Mouse (Mus musculus) embryonic facial prominence, embryonic 11.5 days (tissue): ENCODE results near the gene Snupn. TPM values are rescaled to one million over a fixed set of nuclear protein-coding genes. Genes with fewer than 3 reads are reported as not detected.

Source experiments
- ATAC-seq: fragments of 200-750 bp; cut with Nextera tagmentation; replicated peaks from 2 replicates; pipeline ENCODE4 v1.8.0; 2017; ENCODE audit warnings: low read depth; ENCODE audit not compliant: insufficient number of reproducible peaks, low FRiP score, low TSS enrichment
- DNase-seq: peaks from one replicate; pipeline ENCODE4 v3.0.0-alpha.2; 2015; ENCODE audit warnings: low spot score
- H3K27ac ChIP-seq: fragments of 300-500 bp; sonication (generic); replicated peaks from 2 replicates; pipeline ENCODE4 v1.5.1; 2014; ENCODE audit warnings: mild to moderate bottlenecking, low read depth, low read length, control low read depth
- H3K27me3 ChIP-seq: fragments of 300-500 bp; sonication (generic); 2 replicates; pipeline ENCODE4 v1.6.1; 2014; ENCODE audit warnings: mild to moderate bottlenecking, low read length, moderate library complexity, mixed read lengths; ENCODE audit not compliant: control insufficient read depth, insufficient read depth
- H3K36me3 ChIP-seq: fragments of 300-500 bp; sonication (generic); replicated peaks from 2 replicates; pipeline ENCODE4 v1.6.1; 2014; ENCODE audit warnings: low read depth, mild to moderate bottlenecking, low read length, moderate library complexity, mixed read lengths; ENCODE audit not compliant: control insufficient read depth, insufficient read depth
- H3K4me1 ChIP-seq: fragments of 300-500 bp; sonication (generic); 2 replicates; pipeline ENCODE4 v1.6.1; 2014; ENCODE audit warnings: low read length, mixed read lengths; ENCODE audit not compliant: control insufficient read depth, insufficient read depth
- H3K4me2 ChIP-seq: fragments of 300-500 bp; sonication (generic); 2 replicates; pipeline ENCODE4 v1.6.1; 2014; ENCODE audit warnings: low read depth, mild to moderate bottlenecking, control low read depth, low read length, moderate library complexity
- H3K4me3 ChIP-seq: fragments of 300-500 bp; sonication (generic); 2 replicates; pipeline ENCODE4 v1.5.1; 2014; ENCODE audit warnings: low read depth, low read length, control low read depth
- H3K9ac ChIP-seq: fragments of 300-500 bp; sonication (generic); replicated peaks from 2 replicates; pipeline ENCODE4 v1.6.1; 2014; ENCODE audit warnings: mild to moderate bottlenecking, control low read depth, low read length
- H3K9me3 ChIP-seq: fragments of 300-500 bp; sonication (generic); replicated peaks from 2 replicates; pipeline ENCODE4 v1.6.1; 2016; ENCODE audit warnings: mild to moderate bottlenecking, low read length, inconsistent platforms, mixed read lengths; ENCODE audit not compliant: control insufficient read depth
- WGBS: fragments of 180-500 bp; shearing (Covaris S2); extraction: QIAGEN DNeasy Blood & Tissue Kit; methylation state at CpG from one replicate; pipeline ENCODE4 v1.1.7; 2014; 5-methylcytosine and 5-hydroxymethylcytosine counted together
- polyA plus RNA-seq: library from polyadenylated mRNA; unstranded; fragments of >200 nt; fragmentation: Nextera tagmentation; extraction: Ambion mirVana; gene quantifications from 2 replicates; pipeline ENCODE4 v1.2.1, GENCODE M21; 2014

Gene Snupn
- polyA plus RNA-seq, 1 experiment from 2014 or later = 27.2 TPM

DNA sequence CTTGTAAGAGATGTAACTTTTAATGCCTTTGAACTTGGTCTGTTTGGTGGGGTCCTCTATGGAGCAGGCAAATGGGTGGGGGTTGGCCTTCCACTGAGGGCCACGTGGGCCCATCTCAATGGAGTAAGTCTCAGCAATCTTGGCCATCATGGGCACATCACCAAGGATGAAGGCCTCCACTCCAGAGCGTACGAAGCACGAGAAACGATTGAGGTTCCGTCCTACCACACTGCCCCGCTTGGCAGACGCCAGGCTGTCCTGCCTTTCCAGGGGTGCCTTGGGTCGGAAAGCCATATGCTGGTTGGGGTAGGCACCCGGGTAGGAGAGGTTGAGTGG, 24.7 kb upstream of the Snupn start:
- DNase-seq (no peak), ATAC-seq (no peak)
- H3K4me3 ChIP-seq = no peak overlapping the region
- H3K4me1 ChIP-seq = peaks cover 8% of the 10 kb centered on the region; the same call in 1 of the 2 replicates
- WGBS = 94% methylated on average over 10 of the region's 10 CpGs
- H3K9me3 ChIP-seq = no peaks in the 10 kb centered on the region
- H3K27me3 ChIP-seq = no peaks in the 10 kb centered on the region
- peaks cover 4% of the 10 kb centered on the region for H3K36me3 ChIP-seq
- no peak overlapping the region for H3K27ac ChIP-seq
- no peak overlapping the region for H3K9ac ChIP-seq
- H3K4me2 ChIP-seq = no peak overlapping the region; the same call in 1 of the 2 replicates

DNA sequence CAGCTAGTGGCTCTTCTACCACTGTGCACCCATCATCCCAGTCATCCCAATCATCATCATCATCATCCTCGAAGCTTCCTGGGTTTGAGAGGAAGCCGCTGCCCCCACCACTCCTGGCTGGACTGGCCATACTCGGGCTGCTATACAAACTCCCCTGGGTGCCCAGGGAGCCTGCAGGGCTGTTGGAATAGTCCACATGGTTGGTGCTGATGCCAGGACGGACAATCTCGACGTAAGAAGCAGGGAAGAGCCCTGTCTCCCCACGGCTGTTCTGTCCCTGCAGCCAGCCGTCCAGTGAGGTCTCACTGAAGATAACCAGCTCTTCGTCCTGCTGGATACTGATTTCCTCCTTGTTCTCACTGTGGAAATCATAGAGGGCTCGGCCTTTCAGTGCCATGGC, 24.3 kb upstream of the Snupn start:
- ATAC-seq (no peak), DNase-seq (no peak)
- Histone ChIP-seq H3K27me3 (no peaks in the 10 kb centered on the region), H3K9ac (no peak overlapping the region; the same call in 1 of the 2 replicates), H3K27ac (no peak overlapping the region), H3K4me1 (peaks cover 8% of the 10 kb centered on the region; the same call in 1 of the 2 replicates), H3K4me3 (peak overlapping the region; percentile 45), H3K9me3 (no peaks in the 10 kb centered on the region), H3K4me2 (peak overlapping the region; percentile 76), H3K36me3 (peaks cover 4% of the 10 kb centered on the region)
- 80% methylated on average over 10 of the region's 10 CpGs for WGBS

DNA sequence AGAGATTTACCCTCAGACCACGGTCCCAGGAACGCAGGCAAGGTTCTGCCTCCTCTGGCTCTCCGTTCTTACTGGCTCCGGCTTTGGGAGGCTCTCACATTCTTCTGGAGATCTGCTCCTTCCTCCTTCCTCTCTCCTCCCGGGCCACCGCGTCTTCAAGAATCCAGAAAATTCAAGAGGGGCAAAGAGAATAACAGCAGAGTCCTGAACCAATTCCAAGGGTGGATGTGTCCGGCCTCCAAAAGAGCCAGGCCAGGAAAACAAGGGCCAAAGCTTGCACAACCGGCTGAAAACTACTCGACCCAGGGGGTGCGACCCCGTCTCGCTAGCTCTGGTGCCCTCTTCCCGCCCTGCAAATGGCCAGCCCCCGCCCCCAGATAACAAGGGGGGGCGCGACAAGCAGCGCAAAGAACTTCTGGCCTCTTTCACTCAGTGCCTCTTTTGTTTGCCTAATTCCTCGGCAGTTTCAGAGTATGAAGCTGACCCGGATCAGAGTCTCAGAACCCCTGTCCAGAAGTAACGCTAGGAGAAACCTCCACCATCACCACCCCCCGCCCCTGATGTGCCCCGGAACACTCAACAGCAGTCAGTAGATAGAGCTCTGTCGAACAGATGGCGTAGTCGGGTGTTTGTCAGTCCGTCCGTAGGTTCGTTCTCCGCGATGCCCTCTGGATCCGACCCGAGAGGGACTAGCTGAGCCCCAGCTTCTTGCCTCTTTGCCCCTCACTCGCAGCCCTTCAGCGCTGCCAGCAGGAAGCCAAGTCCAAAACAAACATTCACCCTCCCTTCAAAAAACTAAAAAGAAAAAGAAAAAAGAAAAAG, 23.3 kb upstream of the Snupn start:
- DNase-seq (peak; percentile 39), ATAC-seq (peak; percentile 41; the same call in 1 of the 2 replicates)
- Histone ChIP-seq H3K4me2 (peak overlapping the region; percentile 76), H3K4me3 (peak overlapping the region; percentile 45), H3K4me1 (peaks cover 8% of the 10 kb centered on the region; the same call in 1 of the 2 replicates), H3K9ac (peak overlapping the region; percentile 64), H3K36me3 (no peaks in the 10 kb centered on the region), H3K27ac (peak overlapping the region; percentile 74), H3K27me3 (no peaks in the 10 kb centered on the region), H3K9me3 (no peaks in the 10 kb centered on the region)
- under 1% methylated on average over 35 of the region's 35 CpGs for WGBS

- Histone ChIP-seq H3K9ac (peak within 1 kb of the TSS; percentile 64), H3K4me3 (peak within 1 kb of the TSS; percentile 45), H3K4me1 (peaks cover 8% of the 10 kb centered on the region; the same call in 1 of the 2 replicates), H3K36me3 (no peaks in the 10 kb centered on the region), H3K9me3 (no peaks in the 10 kb centered on the region), H3K27ac (peak within 1 kb of the TSS; percentile 74), H3K4me2 (peak within 1 kb of the TSS; percentile 76), H3K27me3 (no peaks in the 10 kb centered on the region)
- ATAC-seq = peak; percentile 76
- DNase-seq = peak; percentile 93
- WGBS = under 1% methylated on average over 49 of the region's 50 CpGs
Observed at GRCm38 (mm10) chr9:56928041-56928811, 22.5 kb upstream of the Snupn start, which contains the start of gene Snx33. Snx33 (minus strand) TSS chr9:56928371.

GRCm38 (mm10) chr9:56929496-56929895, 21.2 kb upstream of the Snupn start:
- 51% methylated on average over 4 of the region's 4 CpGs for WGBS
- Histone ChIP-seq H3K4me3 (no peak overlapping the region), H3K27me3 (no peaks in the 10 kb centered on the region), H3K4me1 (peaks cover 5% of the 10 kb centered on the region; the same call in 1 of the 2 replicates), H3K4me2 (no peak overlapping the region), H3K36me3 (no peaks in the 10 kb centered on the region), H3K9ac (no peak overlapping the region), H3K9me3 (no peaks in the 10 kb centered on the region), H3K27ac (no peak overlapping the region)
- DNase-seq (no peak), ATAC-seq (no peak)

- no peak overlapping the region for H3K4me3 ChIP-seq
- DNase-seq (no peak), ATAC-seq (no peak)
- no peaks in the 10 kb centered on the region for H3K36me3 ChIP-seq
- H3K9me3 ChIP-seq = no peaks in the 10 kb centered on the region
- no peak overlapping the region for H3K27ac ChIP-seq
- no peaks in the 10 kb centered on the region; the same call in 1 of the 2 replicates for H3K4me1 ChIP-seq
- no peaks in the 10 kb centered on the region for H3K27me3 ChIP-seq
- WGBS = 75% methylated on average over 1 of the region's 1 CpGs
- no peak overlapping the region for H3K4me2 ChIP-seq
- no peak overlapping the region for H3K9ac ChIP-seq
Observed at GRCm38 (mm10) chr9:56930556-56930955, 20.1 kb upstream of the Snupn start.

- Histone ChIP-seq H3K9me3 (no peaks in the 10 kb centered on the region), H3K27ac (no peak overlapping the region), H3K36me3 (no peaks in the 10 kb centered on the region), H3K4me3 (peak overlapping the region; percentile 65), H3K4me1 (no peaks in the 10 kb centered on the region), H3K27me3 (no peaks in the 10 kb centered on the region), H3K4me2 (peak overlapping the region; percentile 45), H3K9ac (no peak overlapping the region)
- DNase-seq (no peak), ATAC-seq (no peak)
- WGBS = 19% methylated on average over 6 of the region's 6 CpGs
Observed at GRCm38 (mm10) chr9:56936861-56937222, 13.8 kb upstream of the Snupn start.
